Mouse (Mus musculus) layer of hippocampus, adult 9-10 months (tissue): ENCODE measurements around the gene Igf2.
A peak's percentile ranks its signal among the peaks of the same experiment; 100 is the strongest.

Source experiments
- DNase-seq: peaks from one replicate; pipeline ENCODE4 v3.0.0; 2022; ENCODE audit warnings: low spot score

Igf2 gene

DNA sequence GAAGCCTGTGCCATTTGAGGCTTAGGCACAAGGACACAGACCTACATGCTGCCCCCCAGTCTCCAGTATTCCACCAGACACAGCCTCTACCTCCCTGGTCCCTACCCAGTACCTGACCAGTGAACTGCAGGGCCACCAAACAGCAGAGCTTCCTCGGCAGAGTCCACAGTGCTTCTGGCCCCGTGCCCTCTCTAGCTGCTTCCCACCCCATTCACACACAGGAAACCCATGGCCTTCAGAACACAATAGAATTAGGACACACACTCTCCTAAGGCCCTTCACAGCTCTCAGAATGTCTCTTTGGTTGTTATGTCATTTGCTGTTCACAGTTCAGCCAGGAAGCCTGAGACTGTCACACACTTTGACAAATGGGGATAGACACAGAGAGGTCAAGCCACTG lies at the start of gene Igf2:
TSS of gene Igf2 (minus strand) at position 158 of the 400 bp plus-strand sequence.
- no peak for DNase-seq

GRCm38 (mm10) chr7:142714783-142715498 lies 48.3 kb upstream of the Igf2 start:
- peak; percentile 21 for DNase-seq

DNA sequence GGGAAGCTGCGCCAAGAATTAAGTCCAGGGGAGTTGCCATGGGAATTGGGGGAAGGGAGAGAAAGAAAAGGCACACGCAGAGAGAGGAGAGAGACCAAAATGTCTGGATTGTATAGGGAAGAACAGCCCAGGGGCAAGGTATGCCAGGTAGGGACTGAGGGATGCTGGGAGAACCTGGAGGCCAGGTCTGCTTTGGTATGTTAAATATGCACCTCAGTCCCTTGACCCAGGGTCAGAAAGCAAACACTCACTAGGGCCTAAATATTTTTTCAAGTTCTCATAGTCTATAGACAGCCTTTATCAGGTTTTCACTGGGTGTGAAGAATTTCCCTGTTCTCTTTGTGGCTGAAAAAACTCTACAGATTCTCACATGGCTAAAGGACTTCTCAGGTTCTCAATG lies 40.3 kb upstream of the Igf2 start:
- no peak for DNase-seq

GRCm38 (mm10) chr7:142699334-142699860 lies 32.8 kb upstream of the Igf2 start:
- DNase-seq = no peak

GRCm38 (mm10) chr7:142678611-142679010 lies 12.0 kb upstream of the Igf2 start:
- no peak for DNase-seq

DNA sequence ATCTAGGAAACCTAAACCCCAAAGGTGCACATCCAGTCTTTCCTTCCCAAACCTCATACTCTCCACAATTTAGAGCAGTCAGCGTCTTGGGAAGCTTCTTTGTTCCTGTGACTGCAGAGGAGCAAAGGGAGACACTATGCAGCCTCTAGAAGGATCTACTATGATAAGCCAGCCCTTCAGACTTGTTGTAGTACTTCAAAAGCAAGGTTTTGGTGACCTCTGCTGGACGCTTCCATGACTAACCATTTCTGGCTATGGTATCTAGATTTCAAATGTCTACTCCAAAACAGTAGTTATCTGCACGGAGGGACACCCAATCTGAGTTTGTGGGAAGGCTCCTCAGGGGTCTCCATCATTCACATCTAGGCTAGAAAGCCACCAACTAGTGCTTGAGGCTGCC lies 9.0 kb upstream of the Igf2 start:
- DNase-seq = peak; percentile 35

DNA sequence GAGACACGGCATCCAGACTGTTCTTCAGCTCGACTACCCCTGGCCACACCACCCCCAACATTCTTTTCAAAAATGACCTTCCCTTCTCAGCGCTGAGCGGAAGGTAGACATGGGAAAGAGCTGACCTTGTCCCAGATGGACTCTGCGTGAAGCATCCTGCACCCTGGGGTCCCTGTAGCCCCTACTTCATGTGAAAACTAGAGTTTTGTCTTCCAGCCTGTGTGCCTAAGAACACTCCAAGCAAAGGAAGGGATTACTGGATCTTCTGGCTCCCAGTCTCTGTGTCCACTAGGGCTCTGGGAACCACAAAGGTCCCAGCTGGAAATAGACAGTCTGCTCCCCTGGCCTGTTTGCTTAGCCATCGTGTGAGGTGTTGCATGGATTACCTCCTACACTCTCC lies 8.5 kb upstream of the Igf2 start:
- DNase-seq = no peak

- DNase-seq = peak; percentile 45
These were observed 5.5 kb upstream of the Igf2 start for GRCm38 (mm10) chr7:142672120-142672519.

GRCm38 (mm10) chr7:142671067-142671466 lies 4.5 kb upstream of the Igf2 start:
- no peak for DNase-seq

GRCm38 (mm10) chr7:142669751-142670625 lies 3.4 kb upstream of the Igf2 start, which contains the start of gene Gm49394:
Gm49394 (minus strand) TSS chr7:142669942.
- no peak for DNase-seq

DNA sequence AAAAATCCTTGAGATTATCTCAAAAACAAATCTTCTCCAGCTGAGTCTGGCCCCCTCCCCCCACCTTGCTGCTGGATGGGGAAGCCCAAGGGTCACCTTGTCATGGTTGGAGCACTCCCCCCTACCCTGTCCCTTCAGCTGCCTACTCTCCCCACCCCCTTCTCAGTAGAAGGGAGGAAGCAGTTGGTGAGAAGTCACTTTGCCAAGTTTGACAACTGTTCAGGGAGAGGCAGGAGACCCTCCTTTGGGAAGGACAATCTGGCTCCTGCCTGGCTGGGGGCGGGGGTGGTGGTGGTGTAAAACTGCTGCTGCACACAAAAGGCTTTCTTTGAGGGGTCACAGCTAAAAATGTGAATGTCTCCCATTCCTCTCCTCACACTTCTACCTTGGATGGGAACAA lies 1.7 kb upstream of the Igf2 start:
- DNase-seq = no peak

DNA sequence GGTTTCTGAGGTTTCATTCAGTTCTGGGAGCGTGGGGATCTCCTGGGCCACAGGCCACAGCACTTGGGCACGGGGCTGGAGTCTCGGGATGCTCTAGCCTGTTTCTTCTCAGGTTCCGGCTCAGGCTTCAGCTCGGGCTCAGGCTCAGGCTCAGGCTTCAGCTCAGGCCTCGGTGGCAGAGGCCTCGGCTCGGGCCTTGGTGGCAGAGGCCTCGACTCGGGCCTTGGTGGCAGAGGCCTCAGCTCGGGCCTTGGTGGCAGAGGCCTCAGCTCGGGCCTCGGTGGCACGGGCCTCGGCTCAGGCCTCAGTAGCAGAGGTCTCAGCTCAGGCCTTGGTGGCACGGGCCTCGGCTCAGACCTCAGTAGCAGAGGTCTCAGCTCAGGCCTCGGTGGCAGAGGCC lies 905 bp upstream of the Igf2 start:
- DNase-seq = no peak

DNA sequence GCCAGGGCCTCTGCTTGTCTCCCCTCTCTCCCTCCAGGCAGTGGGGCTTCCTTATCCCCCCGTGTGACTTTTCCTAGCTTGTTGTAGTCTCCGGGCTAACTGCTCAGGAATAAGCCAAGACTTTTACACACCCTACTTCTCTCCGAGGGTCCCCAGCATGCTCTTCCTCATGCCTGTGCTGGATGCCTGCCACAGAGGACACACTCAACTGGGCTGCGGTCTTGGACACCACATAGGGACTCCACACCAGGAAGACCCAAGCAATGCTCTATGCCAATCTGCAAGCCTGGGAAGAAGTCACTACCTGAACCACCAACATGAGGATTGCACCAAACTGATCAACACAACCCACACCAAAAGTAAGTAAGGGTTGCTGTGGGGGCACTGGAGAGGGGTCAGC lies 507 bp downstream of the Igf2 start:
- no peak for DNase-seq

DNA sequence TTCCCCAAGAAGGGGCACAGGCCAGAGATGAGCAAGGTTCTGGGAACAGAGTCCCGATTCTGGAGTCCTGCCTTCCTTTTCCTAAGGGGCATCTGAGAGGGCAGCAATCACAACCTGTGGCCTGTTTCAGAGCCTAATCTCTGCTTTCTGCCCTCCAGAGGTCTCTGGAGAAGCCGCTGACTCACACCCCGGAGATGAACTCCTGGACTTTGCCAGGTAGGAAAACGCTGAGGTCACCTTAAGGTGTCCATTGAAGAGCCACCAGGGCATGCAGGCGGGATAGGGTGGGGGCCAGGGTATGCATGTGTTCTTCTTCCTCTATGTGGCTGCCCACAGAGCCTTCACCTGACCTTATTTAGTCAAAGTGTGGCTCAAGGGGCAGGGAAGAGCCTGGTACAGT lies 1.3 kb downstream of the Igf2 start:
- no peak for DNase-seq

- no peak for DNase-seq
These were observed 2.1 kb downstream of the Igf2 start for GRCm38 (mm10) chr7:142664465-142665029.

DNA sequence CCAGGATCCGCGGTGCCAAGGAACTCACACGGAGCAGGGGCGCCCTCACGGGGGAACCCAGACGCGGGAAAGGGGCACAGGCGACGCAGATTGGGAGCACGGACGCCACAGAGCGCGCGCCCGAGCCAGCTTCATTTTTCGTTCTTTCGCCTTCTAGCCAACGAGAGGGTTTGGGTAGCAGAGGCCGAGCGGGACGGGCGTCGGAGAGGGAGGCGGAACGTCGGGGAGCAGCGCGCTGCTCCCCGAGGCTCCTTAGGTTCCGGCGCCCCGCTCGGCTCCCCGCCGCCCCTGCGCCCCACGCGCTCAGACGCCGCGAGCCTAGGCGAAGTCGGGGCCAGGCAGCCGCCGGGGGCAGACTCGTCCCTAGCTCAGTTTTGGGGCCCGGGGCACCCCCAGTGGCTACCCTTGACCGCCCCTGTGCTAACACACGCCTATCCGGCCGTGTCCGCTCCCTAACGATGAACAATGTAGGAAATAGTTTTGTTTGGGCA lies 2.6 kb downstream of the Igf2 start:
- DNase-seq = no peak

DNA sequence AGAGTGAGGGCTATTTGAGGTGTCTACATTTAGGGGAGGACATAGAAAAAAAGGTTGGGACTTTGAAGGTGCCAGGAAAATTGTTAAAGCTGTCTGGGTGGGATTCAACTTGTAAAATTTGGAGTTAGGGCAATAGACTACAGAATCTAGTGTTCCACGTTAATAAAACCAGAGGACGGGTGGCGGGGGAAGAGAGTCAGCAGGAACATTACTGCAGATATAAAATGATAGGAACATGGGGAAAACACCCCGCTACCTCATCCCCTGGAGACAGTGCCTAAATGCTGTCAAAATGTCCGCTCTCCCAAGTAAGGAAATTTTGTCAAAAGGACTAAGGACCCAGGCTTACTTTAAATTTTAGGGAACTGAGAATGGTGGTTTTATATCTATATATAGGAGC lies 3.5 kb downstream of the Igf2 start:
- no peak for DNase-seq

DNA sequence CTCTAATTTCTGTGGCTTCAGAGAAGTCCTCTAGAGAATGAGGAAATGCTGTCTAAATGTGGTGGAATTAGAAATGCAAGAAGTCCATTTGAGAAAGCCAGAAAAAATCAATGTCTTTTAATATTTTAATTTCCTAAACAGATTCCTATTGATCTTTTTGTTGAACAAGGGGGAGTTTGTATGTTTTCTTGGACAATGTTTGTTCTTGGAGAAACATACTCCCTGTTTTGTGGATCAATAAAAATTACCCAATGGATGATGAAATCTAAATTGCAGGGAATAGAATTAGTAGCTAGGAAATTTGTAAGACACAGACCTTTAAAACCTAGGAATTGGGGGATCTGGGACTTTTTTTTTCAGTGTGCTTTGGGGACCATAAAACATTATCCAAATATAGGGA lies 4.8 kb downstream of the Igf2 start:
- no peak for DNase-seq

DNA sequence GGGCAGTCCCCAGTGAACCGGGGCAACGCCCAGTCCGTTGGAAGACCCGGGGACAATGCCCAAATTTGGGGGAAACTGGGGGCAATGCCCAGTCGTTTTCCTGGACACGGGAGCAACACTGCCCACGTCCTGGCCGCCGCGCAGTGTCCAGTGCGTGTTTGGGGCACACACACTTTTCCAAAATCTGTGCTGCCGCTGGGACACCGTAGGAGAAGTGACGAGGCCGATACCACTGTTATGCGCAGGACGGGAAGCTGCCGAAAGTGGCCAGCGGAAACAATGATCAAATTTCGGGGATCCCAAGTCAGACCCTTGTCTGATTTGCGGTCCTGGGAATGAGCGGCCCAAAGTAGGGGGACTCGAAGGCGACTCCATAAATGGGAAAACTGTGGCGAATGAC lies 5.6 kb downstream of the Igf2 start:
- DNase-seq = no peak

- no peak for DNase-seq
These were observed 6.0 kb downstream of the Igf2 start for GRCm38 (mm10) chr7:142660651-142660945.

GRCm38 (mm10) chr7:142659767-142660650 lies 6.6 kb downstream of the Igf2 start:
- no peak for DNase-seq

GRCm38 (mm10) chr7:142659181-142659681 lies 7.4 kb downstream of the Igf2 start:
- no peak for DNase-seq
